Mouse (Mus musculus) erythroblast, embryonic 14.5 days (primary cell): ENCODE measurements around the gene Nup85.

Experiments
- GATA1 ChIP-seq: IDR thresholded peaks from 2 replicates; pipeline ENCODE4 v1.6.1; 2012; ENCODE audit warnings: low read length, inconsistent platforms, mixed read lengths
- TAL1 ChIP-seq: IDR thresholded peaks from 3 replicates; pipeline ENCODE4 v1.6.1; 2012; ENCODE audit warnings: low read length, inconsistent platforms, mixed read lengths

DNA sequence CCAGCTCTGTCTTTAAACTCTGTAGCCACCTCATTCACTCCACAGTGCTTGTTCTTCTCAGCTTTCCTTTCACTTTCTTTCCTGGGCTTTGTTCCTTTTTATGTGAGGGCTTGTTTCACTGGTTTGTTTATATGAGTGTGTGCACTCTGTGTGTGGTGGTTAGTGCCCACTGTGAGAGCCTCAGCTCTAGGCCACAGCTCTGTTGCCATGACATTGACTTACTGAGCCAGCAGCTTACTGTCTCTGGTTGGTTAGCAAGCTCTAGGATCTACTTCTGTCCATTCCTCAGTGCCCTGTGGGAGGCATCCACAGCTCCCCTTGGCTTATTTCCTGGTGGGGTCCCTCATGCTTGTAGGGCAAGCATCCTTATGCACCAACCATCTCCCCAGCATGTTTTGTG is 14.8 kb downstream of the Nup85 start:
- TF ChIP-seq GATA1 (no peak), TAL1 (no peak)
